Mouse (Mus musculus) megakaryocyte, adult 5-6 weeks (primary cell): ENCODE results near the gene Cox5a. TPM values are rescaled to one million over a fixed set of nuclear protein-coding genes. Genes with fewer than 3 reads are reported as not detected.

Experiments
- ATAC-seq: 2 replicates; pipeline ENCODE4 v1.8.0; 2016; ENCODE audit warnings: mild to moderate bottlenecking, inconsistent platforms; ENCODE audit not compliant: poor library complexity, severe bottlenecking
- total RNA-seq, 2 experiments: library from RNA; stranded (forward) in 1 of 2; stranded (reverse) in 1 of 2; fragments of 153-499, 151-499 nt in 1 of 2; fragments of 221-1000, 200-1000 nt in 1 of 2; gene quantifications; 2 replicates each; pipeline versions ENCODE4 v1.2.3 to v1.2.4; 2015 to 2017

Gene Cox5a
- total RNA-seq, 2 experiments from 2014 or later = 61.6 to 374 TPM

GRCm38 (mm10) chr9:57560861-57561710 is 40.0 kb downstream of the Cox5a start, which contains the start of gene Scamp2:
Gene Scamp2, plus strand, starts transcription at chr9:57560943.
- peak; percentile 83 for ATAC-seq

- peak; percentile 30 for ATAC-seq
Measured at GRCm38 (mm10) chr9:57561711-57562099, 40.6 kb downstream of the Cox5a start.

- ATAC-seq = no peak
Measured at GRCm38 (mm10) chr9:57562896-57563372, 41.9 kb downstream of the Cox5a start.

- ATAC-seq = no peak
Measured at GRCm38 (mm10) chr9:57564609-57565008, 43.5 kb downstream of the Cox5a start.

GRCm38 (mm10) chr9:57565741-57566221 is 44.7 kb downstream of the Cox5a start:
- peak; percentile 58 for ATAC-seq

GRCm38 (mm10) chr9:57566846-57567245 is 45.8 kb downstream of the Cox5a start:
- no peak for ATAC-seq

GRCm38 (mm10) chr9:57568500-57568899 is 47.4 kb downstream of the Cox5a start:
- ATAC-seq = no peak

GRCm38 (mm10) chr9:57574397-57574796 is 53.3 kb downstream of the Cox5a start:
- no peak for ATAC-seq

- no peak for ATAC-seq
Measured at GRCm38 (mm10) chr9:57575577-57575976, 54.5 kb downstream of the Cox5a start.

- ATAC-seq = peak; percentile 82
Measured at GRCm38 (mm10) chr9:57577144-57577849, 56.2 kb downstream of the Cox5a start.

Other genes starting within 250 kb of the Cox5a start
- gene Ppcdc, start 81.2 kb upstream of the Cox5a start, total RNA-seq (2015) = 15.6 and 19.2 TPM in 2 replicates
- gene Ppcdc, start 81.2 kb upstream of the Cox5a start, total RNA-seq (2017) = 14.5 and 19.2 TPM in 2 replicates
- 0.30 and 0.33 TPM in 2 replicates for gene Scamp5, start 53.2 kb upstream of the Cox5a start, total RNA-seq (2015)
- 0.04 and 0.28 TPM in 2 replicates for gene Scamp5, start 53.2 kb upstream of the Cox5a start, total RNA-seq (2017)
- gene Rpp25, start 17.2 kb upstream of the Cox5a start, total RNA-seq (2015) = not detected in 2 replicates
- gene Rpp25, start 17.2 kb upstream of the Cox5a start, total RNA-seq (2017) = not detected in 2 replicates
- gene Fam219b, start 16.3 kb downstream of the Cox5a start, total RNA-seq (2015) = 5.1 and 5.4 TPM in 2 replicates
- gene Fam219b, start 16.3 kb downstream of the Cox5a start, total RNA-seq (2017) = 8.7 and 10.5 TPM in 2 replicates
- 10.7 and 12.7 TPM in 2 replicates for gene Mpi, start 31.5 kb downstream of the Cox5a start, total RNA-seq (2015)
- 6.9 and 11.5 TPM in 2 replicates for gene Mpi, start 31.5 kb downstream of the Cox5a start, total RNA-seq (2017)
- gene Scamp2, start 39.7 kb downstream of the Cox5a start, total RNA-seq (2015) = 89.5 and 90.0 TPM in 2 replicates
- gene Scamp2, start 39.7 kb downstream of the Cox5a start, total RNA-seq (2017) = 36.3 and 40.0 TPM in 2 replicates
- gene Ulk3, start 68.2 kb downstream of the Cox5a start, total RNA-seq (2015) = 8.8 and 10.0 TPM in 2 replicates
- 4.7 and 9.4 TPM in 2 replicates for gene Ulk3, start 68.2 kb downstream of the Cox5a start, total RNA-seq (2017)
- not detected in 2 replicates for gene Cplx3, start 85.0 kb downstream of the Cox5a start, total RNA-seq (2015)
- gene Cplx3, start 85.0 kb downstream of the Cox5a start, total RNA-seq (2017) = not detected in 2 replicates
- gene Lman1l, start 99.5 kb downstream of the Cox5a start, total RNA-seq (2015) = not detected in 2 replicates
- not detected in 2 replicates for gene Lman1l, start 99.5 kb downstream of the Cox5a start, total RNA-seq (2017)
- 88.6 and 96.7 TPM in 2 replicates for gene Csk, start 132.4 kb downstream of the Cox5a start, total RNA-seq (2015)
- gene Csk, start 132.4 kb downstream of the Cox5a start, total RNA-seq (2017) = 230 and 282 TPM in 2 replicates
- not detected in 2 replicates for gene Cyp1a2, start 162.4 kb downstream of the Cox5a start, total RNA-seq (2015)
- gene Cyp1a2, start 162.4 kb downstream of the Cox5a start, total RNA-seq (2017) = not detected in 2 replicates
- not detected in 2 replicates for gene Cyp1a1, start 166.7 kb downstream of the Cox5a start, total RNA-seq (2015)
- not detected in 2 replicates for gene Cyp1a1, start 166.7 kb downstream of the Cox5a start, total RNA-seq (2017)
- gene Edc3, start 187.3 kb downstream of the Cox5a start, total RNA-seq (2015) = 5.5 and 5.7 TPM in 2 replicates
- 3.7 and 4.9 TPM in 2 replicates for gene Edc3, start 187.3 kb downstream of the Cox5a start, total RNA-seq (2017)
- gene Clk3, start 244.6 kb downstream of the Cox5a start, total RNA-seq (2015) = 55.8 and 59.7 TPM in 2 replicates
- gene Clk3, start 244.6 kb downstream of the Cox5a start, total RNA-seq (2017) = 60.0 and 91.1 TPM in 2 replicates